Mouse (Mus musculus): ENCODE results near the gene Eif1ad. TPM values are rescaled to one million over a fixed set of nuclear protein-coding genes. Genes with fewer than 3 reads are reported as not detected.
A peak's percentile ranks its signal among the peaks of the same experiment; 100 is the strongest.
"Not testable (repeated sequence)": the region's sequence is repeated elsewhere in the genome, so short reads cannot be mapped to it uniquely, and the experiment has no call there.

The Eif1ad gene
- total RNA-seq, 2 experiments from 2014 or later = 16.3 to 16.5 TPM

- DNase-seq (ENCODE audit: low spot score) = no peak
Measured at GRCm38 (mm10) chr19:5374177-5374576, 7.6 kb downstream of the Eif1ad start.

GRCm38 (mm10) chr19:5374748-5375147, 8.2 kb downstream of the Eif1ad start:
- DNase-seq (ENCODE audit: low spot score) = no peak

- no peak for DNase-seq (ENCODE audit: low spot score)
Measured at GRCm38 (mm10) chr19:5377446-5377845, 10.9 kb downstream of the Eif1ad start.

- DNase-seq (ENCODE audit: low spot score) = no peak
Measured at GRCm38 (mm10) chr19:5383326-5383725, 16.8 kb downstream of the Eif1ad start.

GRCm38 (mm10) chr19:5384715-5385114, 18.2 kb downstream of the Eif1ad start:
- DNase-seq (ENCODE audit: low spot score) = no peak

- DNase-seq (ENCODE audit: low spot score) = no peak
Measured at GRCm38 (mm10) chr19:5388011-5388441, 21.5 kb downstream of the Eif1ad start.

- DNase-seq (ENCODE audit: low spot score) = peak; percentile 95
Measured at GRCm38 (mm10) chr19:5388588-5389242, 22.2 kb downstream of the Eif1ad start, which contains the start of gene Sart1. Gene Sart1 (minus strand): TSS chr19:5388703.

GRCm38 (mm10) chr19:5389647-5390046, 23.1 kb downstream of the Eif1ad start:
- DNase-seq (ENCODE audit: low spot score) = no peak

GRCm38 (mm10) chr19:5390416-5390815, 23.9 kb downstream of the Eif1ad start:
- no peak for DNase-seq (ENCODE audit: low spot score)

GRCm38 (mm10) chr19:5392892-5393291, 26.4 kb downstream of the Eif1ad start:
- no peak for DNase-seq (ENCODE audit: low spot score)

GRCm38 (mm10) chr19:5394168-5394567, 27.6 kb downstream of the Eif1ad start:
- no peak for DNase-seq (ENCODE audit: low spot score)

- DNase-seq (ENCODE audit: low spot score) = no peak
Measured at GRCm38 (mm10) chr19:5395371-5395770, 28.8 kb downstream of the Eif1ad start.

- not testable (repeated sequence) for DNase-seq (ENCODE audit: low spot score)
Measured at GRCm38 (mm10) chr19:5401073-5401472, 34.5 kb downstream of the Eif1ad start.

- no peak for DNase-seq (ENCODE audit: low spot score)
Measured at GRCm38 (mm10) chr19:5402293-5402692, 35.8 kb downstream of the Eif1ad start, which contains the start of gene Tsga10ip. Gene Tsga10ip (minus strand): TSS chr19:5402526.

GRCm38 (mm10) chr19:5405924-5406323, 39.4 kb downstream of the Eif1ad start:
- no peak for DNase-seq (ENCODE audit: low spot score)

GRCm38 (mm10) chr19:5406531-5407126, 40.1 kb downstream of the Eif1ad start:
- peak; percentile 50 for DNase-seq (ENCODE audit: low spot score)

- peak; percentile 81 for DNase-seq (ENCODE audit: low spot score)
Measured at GRCm38 (mm10) chr19:5407133-5407532, 40.6 kb downstream of the Eif1ad start.

- peak; percentile 34 for DNase-seq (ENCODE audit: low spot score)
Measured at GRCm38 (mm10) chr19:5408057-5409001, 41.8 kb downstream of the Eif1ad start.

GRCm38 (mm10) chr19:5409068-5409467, 42.5 kb downstream of the Eif1ad start:
- no peak for DNase-seq (ENCODE audit: low spot score)

- DNase-seq (ENCODE audit: low spot score) = no peak
Measured at GRCm38 (mm10) chr19:5410641-5411040, 44.1 kb downstream of the Eif1ad start.

- DNase-seq (ENCODE audit: low spot score) = peak; percentile 78
Measured at GRCm38 (mm10) chr19:5411961-5412360, 45.4 kb downstream of the Eif1ad start.

GRCm38 (mm10) chr19:5413840-5414239, 47.3 kb downstream of the Eif1ad start:
- DNase-seq (ENCODE audit: low spot score) = no peak

All from gastrocnemius, adult 18-20 months (tissue).